Mouse (Mus musculus) hematopoietic stem cell, adult 5-6 weeks (primary cell): ENCODE results near the gene Rptor. TPM values are rescaled to one million over a fixed set of nuclear protein-coding genes. Genes with fewer than 3 reads are reported as not detected.
A peak's percentile ranks its signal among the peaks of the same experiment; 100 is the strongest.

Experiments
- ATAC-seq, 2 experiments: fragments of 125-278 bp in 1 of 2; replicated peaks in 1 of 2; 2 replicates each; pipeline ENCODE4 v1.8.0; 2016 to 2017; ENCODE audit warnings: inconsistent platforms in 2 of 2, mild to moderate bottlenecking in 2 of 2, moderate number of reproducible peaks in 2 of 2, low read depth in 1 of 2, moderate TSS enrichment in 1 of 2; ENCODE audit not compliant: low FRiP score in 2 of 2, poor library complexity in 2 of 2, severe bottlenecking in 2 of 2, insufficient read depth in 1 of 2, low TSS enrichment in 1 of 2
- total RNA-seq: library from RNA; stranded (forward); fragments of 172-1452, 232-1000 nt; gene quantifications from 2 replicates; pipeline ENCODE4 v1.2.3, GENCODE M21; 2017

Gene Rptor
- total RNA-seq, 1 experiment from 2014 or later, result 21.8 TPM

DNA sequence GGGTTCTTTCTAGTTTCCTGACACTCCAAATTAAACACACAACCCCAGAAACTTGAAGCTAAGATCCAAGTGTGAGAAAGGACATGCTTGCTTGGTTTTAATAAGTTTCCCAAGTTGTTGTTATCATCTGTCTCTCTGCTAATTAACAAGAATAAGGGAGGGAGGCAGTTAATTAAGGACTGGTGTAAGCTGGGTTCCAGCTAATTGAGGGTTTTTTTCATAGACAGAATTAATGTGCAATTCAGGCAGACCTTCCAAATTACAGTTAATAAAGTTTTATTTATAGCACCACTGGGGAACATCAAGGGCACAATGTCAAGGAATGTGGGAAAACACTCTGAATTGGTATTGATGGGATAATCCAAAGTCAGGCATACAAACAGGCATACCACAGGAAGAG is 230.6 kb downstream of the Rptor start:
- no peak for ATAC-seq

DNA sequence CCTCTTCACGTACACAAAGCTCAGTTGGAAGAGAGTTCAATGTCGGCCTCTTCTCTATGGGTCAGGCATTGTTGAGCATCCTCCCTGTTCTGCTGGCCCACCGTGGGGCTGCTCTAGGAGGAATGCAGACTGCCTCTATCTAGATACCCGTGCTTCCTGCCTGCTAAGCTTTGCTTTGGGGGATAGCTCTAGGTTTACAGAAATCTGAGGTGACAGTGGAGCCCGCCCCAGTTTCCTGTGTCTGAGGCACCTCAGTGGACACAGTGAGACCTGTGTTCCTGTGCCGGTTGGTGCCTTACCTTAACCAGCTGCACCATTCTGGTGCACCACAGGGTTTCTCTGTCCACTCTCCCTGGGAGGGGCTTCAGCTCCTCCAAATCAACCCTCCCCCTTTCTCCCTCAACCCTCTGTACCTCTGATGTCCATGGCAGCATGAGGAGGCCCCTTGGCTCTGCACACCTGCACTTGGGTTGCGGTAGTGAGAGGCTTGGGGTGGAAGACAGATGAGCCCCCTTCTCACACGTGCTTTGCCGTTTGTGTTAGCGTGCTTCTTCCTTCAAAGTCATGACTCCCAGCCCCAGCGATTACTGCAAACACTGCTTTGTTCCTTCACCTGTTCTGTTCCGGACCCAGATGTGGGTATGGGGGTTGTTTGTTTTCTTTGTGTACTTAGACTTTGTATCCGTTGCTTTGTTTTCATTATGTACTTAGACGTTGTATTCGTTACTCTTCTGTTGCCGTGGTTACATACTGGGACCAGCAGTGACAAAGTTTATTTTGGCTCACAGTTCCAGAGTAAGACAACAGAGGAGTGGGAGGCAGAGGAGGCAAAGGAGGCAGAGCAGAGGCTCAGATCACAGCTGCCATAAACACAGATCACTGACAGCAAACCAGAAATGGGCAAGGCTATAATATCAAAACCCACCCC is 231.4 kb downstream of the Rptor start:
- ATAC-seq, result no peak

DNA sequence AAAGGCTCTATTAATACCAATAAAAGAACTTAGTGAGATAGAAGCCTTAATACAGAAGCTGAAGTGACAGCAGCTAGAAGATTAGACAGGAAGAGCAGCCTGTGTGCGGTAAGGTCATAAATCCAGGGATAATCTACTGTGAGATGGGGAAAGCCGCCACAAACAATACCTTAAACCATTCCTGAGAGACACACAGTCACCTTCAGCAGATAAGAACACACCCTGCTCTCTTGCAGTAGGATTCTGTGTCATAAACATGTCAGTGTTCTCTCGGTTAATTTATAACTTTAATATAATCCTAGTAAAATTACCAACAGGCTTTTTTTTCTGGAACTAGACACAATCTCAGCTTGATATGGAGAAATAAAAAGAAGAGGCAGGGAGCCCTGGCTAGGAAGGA is 233.6 kb downstream of the Rptor start:
- ATAC-seq, result no peak

DNA sequence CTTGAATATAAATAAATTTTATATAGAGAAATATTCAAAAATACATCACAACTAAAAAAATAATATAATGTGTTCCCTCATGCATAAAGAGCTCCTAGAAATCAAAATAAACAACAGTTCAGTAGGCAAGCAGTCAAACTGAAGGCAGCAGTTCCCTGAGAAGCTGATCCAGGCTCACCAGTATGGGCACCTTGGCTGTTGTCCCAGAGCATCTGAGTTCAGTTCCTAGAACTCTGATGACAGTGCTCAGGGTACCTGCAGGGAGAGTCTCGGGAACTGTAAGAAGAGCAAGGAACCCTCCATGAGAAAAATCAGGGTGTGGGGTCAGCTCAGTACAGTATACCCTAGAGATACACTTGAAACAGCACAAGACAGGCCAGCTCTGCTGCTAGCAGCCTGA is 235.1 kb downstream of the Rptor start:
- ATAC-seq, result no peak

DNA sequence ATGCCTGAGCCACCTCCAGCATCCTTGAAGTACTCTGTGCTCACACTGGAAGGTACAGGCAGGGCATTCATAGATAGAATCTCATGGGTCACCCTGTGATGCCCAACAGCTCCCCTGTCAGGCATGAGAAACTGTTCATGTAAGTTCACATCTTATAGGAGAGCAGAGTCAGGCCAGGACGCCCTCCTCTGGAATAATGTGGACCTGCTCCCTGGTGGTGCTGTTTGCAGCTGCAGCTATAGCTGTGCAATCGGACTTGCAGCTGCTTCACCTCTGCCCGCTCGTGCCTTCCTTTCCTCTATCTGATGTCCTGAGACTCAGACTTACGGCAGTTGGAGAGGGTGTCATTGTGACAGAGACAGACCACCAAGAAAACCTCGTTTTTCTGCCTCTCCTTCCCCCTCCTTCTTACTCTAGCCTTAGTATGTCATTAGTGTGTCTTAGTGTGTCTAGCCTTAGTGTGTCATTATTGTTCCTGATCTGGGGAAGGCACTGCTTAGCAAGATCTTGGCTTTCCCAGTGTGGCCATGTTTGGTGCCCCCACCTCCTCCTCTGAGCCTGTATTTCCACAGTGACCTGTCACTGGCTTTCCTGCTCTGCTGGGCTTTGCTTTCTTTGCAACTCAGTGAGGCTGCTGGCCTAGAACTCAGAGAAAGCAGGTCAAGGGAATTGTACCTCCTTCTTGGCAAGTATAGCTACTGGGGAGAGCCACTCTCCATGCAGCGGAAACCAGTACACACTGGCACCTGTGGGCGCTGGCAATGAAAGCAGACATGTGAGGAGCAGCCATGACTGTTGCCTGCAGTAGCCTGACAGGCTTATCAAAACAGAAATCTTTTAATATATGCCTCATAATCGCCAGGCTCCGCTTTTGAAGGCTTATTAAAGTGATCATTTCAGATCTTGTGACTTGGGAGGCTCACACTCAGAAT is 237.0 kb downstream of the Rptor start:
- no peak for ATAC-seq

- no peak for ATAC-seq
Measured at GRCm38 (mm10) chr11:119846608-119847007, 243.9 kb downstream of the Rptor start.

GRCm38 (mm10) chr11:119847076-119847475 is 244.4 kb downstream of the Rptor start:
- no peak for ATAC-seq

GRCm38 (mm10) chr11:119847569-119847968 is 244.9 kb downstream of the Rptor start:
- ATAC-seq, result no peak

DNA sequence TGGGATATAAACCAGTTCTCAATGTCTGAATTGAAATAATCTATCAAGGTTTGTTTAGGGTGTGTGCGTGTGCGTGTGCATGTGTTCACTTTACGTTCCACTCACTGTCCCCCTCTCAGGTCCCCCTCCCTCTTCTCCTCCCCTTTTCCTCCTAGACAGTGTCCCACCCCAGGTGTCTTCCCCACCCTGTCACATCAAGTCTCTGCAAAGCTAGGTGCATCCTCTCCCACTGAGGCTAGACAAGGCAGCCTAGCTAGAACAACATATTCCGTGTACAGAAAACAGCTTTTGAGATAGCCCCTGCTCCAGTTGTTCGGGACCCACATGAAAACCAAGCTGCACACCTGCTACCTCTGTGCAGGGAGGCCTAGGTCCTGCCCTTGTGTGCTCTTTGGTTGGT is 245.5 kb downstream of the Rptor start:
- no peak for ATAC-seq

DNA sequence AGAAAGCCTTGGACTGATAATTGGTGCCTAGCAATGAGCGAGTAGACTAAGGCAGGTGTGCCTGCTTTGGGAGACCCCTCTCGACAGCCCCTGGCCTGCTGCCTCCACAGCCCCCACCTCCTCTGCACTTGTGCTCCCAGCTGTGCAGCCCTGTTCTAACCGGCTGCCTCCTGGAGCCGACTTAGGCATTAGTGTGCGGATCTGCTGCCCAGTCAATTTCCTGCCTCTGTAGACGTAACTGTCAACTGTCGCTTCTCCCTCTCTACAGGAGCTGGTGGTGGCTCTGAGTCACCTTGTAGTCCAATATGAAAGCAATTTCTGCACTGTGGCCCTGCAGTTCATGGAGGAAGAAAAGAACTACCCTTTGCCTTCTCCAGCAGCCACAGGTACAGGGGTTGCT is 253.3 kb downstream of the Rptor start:
- ATAC-seq, result peak; percentile 41 to 52; a peak in 3 of 4 replicates

DNA sequence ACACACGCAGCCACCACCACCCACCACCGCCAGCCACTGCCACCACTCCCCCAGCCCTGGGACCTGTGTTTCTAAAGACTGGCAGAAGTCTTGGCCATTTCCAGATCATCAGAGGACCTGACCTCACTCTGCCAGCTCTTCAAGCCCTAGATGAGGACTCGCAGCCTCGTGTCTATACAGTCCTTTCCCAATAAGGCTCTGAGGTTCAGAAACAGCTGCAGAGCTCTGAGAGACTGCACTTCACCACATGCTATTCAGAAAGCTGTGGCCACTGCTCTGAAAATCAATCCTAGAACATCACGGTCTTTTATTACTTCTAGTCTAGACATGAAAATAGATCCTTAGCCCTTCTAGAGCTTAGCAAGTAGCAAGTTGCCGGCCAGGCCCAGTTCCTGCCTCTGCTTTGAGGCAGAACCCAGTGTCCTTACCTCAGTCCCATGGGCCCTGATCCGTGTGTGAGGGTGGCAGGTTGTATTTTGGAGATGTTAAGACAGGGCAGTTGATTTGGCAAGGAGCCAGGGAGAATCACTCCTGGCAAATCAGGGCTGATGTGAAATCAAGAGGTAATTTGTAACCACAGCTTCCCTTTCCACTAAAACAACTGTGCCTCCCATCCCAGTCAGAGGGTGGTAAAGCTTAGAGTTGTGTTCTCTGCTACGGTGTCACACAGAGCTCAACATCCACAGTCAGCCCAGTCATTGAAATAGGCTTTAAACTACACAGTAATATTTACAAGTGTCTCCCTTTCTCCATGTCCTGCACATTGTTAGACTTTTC is 260.0 kb downstream of the Rptor start:
- peak in 1 of 2 experiments; percentile 14; a peak in 1 of 4 replicates for ATAC-seq

GRCm38 (mm10) chr11:119863421-119863821 is 260.7 kb downstream of the Rptor start:
- ATAC-seq, result peak; percentile 75 to 78

- ATAC-seq, result no peak
Measured at GRCm38 (mm10) chr11:119866837-119867236, 264.1 kb downstream of the Rptor start.

DNA sequence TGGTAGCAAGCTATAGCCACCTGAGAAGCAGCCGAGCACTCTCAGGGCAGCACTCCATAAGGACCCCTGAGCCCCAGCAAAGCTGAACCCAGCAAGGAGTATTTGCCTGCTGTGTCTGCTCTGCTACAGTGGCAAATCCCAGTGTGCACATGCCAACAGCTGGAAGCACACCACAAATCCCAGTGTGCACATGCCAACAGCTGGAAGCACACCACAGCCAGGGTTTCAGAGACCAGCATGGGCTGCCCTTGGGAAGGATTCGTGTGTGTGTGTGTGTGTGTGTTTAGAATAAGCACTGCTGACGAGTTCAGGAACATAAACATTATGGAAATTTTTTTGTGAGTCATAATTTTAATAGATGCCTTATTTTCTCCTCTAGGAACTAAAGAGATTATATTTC is 265.4 kb downstream of the Rptor start:
- ATAC-seq, result no peak

DNA sequence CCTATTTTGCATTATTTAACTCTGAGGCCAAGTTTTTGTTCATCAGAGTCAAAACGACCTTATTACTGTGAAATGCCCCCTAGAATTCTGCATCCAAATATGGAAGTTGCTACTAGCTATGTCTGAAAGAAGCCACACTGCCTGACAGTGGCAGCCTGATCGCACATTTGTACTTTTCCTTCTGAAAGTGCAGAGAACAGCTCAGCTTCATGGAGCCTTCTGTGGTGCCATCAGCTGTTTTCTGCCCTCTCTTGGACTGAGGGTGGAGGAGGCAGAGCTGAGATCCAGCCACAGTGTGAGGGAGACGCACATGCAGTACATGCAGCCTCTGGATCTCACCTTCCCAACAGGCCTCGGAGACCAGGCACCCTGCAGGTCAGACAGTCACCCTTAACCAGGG is 265.9 kb downstream of the Rptor start:
- no peak for ATAC-seq

DNA sequence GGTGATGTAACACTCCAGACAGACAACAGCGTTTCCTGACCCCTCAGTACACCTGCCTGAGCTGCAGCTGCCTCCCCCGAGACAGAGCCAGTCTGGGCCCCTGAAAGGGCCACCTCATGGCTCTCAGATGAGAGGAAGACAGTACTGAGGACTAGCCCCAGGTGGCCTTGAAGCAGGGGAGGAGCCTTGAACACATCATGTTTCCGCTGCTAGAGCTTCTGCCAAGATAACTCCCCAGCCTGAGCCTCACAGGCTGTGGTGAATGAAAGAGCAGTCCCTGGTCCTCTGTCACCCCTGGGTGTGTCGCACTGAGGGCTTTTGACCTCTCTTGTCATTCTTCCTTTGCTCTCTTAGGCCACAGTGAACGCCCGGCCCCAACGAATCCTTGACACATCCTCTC is 268.4 kb downstream of the Rptor start:
- no peak for ATAC-seq

DNA sequence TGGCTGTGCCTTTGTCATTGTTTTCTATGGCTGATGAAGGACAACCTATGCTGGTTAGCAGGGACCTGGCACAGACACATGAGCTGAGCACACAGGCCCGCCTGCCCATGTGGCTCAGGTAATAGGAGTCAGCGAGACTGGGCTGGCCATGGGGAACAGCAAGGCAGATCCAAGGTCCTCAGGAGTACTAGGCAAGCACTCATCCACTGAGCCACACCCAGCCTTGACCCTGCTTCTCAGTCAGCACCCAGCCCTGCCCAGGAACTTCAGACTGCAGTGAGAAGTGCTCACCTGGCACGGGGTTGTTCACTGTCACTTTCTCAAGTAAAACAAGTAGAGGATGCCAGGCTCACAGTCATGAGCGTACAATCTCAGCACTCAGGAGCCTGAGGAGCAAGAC is 270.9 kb downstream of the Rptor start:
- no peak for ATAC-seq
